Mouse (Mus musculus) liver, postnatal 0 days (tissue): ENCODE measurements around the gene Gpr35.
A peak's percentile ranks its signal among the peaks of the same experiment; 100 is the strongest.

Experiments
- CTCF ChIP-seq: sonication (generic); IDR thresholded peaks from 2 replicates; pipeline ENCODE4 v1.5.1; 2016; ENCODE audit warnings: antibody characterized with exemption, low read depth
- EP300 ChIP-seq: IDR thresholded peaks from 2 replicates; pipeline ENCODE4 v1.6.1; 2016; ENCODE audit warnings: antibody characterized with exemption, low read depth, mild to moderate bottlenecking

GRCm38 (mm10) chr1:92912286-92912685, 38.4 kb upstream of the Gpr35 start:
- TF ChIP-seq CTCF (peak; percentile 23; the same call in 1 of the 2 replicates), EP300 (no peak)
